Mouse (Mus musculus) fibroblast of lung, adult 2 months (primary cell): ENCODE results near the gene Stxbp2.

Source experiments
- DNase-seq: peaks from one replicate; pipeline ENCODE4 v3.0.0-alpha.2; 2011; ENCODE audit warnings: low read depth

Stxbp2 gene

DNA sequence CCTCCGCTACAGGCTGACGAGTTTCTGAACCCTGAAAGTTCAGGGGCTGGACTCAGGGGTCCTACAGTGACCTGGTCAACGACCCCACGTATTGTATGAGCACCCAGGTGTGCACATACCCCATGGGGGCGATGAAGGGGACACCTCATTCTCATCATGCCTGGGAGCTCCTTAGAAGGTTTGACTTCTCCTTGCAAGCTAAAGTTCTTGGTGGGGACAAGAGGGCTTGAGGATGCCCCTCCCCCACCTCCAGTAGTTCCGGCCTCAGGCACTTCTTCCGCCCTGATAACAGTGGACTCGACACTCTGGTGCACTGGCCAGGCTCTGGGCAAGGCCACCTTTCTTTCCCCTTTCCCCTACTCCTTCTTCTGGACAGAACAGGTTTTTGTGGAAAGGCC, 722 bp downstream of the Stxbp2 start:
- DNase-seq = no peak

DNA sequence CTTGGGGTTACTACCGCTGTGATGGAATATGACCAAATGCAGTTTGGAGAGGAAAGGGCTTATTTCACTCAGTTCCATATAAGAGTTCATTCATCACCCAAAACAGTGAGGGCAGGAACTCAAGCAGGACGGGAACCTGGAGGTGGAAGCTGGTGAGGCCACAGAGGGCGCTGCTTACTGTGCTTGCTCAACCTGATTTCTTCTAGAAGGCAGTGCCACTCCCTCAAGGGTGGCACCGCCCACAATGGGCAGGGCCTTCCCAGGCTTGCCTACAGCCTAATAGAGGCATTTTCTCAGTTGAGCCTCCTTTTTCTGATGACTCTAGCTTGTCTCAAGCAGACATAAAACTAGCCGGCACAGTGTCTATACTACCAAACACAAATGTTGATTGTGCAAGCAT, 15.0 kb downstream of the Stxbp2 start:
- no peak for DNase-seq

DNA sequence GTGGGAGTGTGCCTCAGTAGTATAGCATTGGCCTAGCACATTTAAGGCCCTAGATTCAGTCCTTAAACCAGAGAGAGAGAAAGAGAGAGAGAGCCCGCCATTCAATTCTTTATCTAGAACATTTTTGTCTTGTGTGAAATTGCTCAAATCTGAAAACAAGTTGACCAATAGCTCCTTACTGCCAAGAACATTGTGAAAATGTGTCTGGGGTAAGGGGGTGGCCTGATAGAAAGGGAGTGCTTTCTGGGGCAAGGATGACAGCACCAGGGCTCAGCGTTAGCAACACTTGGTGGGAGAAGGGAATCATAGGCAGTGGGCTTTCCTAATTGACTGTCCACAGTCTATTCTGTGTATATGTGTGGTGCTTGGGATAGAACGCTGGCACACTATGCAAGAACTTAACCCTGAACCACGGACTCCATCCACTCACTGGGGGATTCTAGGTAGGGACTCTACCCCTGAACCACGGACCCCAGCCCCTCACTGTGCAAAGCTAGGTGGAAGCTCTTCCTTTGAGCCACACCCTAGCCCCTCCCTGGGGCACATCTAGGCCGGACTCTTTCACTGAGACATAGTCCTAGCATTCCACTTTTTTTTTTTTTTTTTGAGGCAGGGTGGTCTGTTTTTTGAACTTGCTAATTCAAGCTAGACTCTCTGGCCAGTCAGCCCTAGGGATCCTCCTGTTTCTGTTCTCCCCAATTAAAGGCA, 16.2 kb downstream of the Stxbp2 start:
- no peak for DNase-seq

DNA sequence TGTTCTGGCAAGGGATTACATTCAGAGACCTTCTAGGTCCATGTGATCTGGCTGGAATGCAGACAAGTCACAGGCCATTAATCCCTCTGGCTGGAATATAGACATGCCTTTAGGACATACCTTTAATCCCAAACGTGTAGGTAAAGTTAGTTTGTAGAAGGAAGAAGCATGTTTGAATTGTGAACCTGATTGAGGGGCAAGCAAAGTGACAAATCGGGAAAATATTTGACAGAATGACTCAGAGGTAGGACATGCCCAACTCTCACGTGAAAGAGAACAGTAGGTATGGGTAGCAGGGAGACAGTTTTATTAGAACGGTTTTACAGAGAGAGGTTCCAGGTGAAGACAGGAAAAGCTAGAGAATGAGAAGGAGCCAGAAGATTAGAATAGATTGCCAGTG, 16.8 kb downstream of the Stxbp2 start:
- no peak for DNase-seq

DNA sequence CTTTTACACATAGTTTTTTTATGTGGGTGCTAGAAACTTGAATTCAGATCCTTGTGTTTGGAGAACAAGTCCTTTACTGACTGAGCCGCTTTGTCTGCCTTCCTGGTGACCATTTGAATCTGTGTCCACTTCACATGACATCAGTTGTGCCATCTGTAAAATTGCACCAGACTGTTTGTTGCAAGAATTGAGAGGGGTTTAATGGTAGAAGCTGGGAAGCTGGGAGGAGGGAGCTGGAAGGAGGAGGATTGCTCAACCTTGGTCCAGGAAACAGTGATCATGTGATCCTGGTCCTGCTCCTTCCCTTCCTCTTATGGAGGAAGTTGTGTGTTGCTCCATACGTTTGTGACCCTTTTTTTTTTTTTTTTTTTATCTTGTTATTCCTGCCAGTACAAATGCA, 17.5 kb downstream of the Stxbp2 start:
- no peak for DNase-seq

DNA sequence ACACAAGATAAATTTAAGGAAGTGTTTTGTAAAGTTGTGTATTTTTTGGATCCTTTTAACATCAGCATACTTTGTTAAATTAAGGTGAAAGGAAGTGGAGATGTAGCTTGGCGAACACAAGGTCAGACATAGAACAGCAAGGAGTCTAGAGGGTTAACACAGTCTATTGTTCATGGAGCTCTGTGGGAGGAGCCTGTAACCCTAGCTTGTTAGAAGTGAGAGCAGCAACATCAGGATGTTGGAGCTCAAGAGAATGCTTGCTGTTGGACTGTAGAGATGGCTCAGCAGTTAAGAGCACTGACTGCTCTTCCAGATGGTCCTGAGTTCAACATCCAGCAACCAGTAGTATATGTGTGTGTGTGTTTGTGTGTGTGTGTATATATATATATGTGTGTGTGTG, 18.2 kb downstream of the Stxbp2 start:
- DNase-seq = no peak

DNA sequence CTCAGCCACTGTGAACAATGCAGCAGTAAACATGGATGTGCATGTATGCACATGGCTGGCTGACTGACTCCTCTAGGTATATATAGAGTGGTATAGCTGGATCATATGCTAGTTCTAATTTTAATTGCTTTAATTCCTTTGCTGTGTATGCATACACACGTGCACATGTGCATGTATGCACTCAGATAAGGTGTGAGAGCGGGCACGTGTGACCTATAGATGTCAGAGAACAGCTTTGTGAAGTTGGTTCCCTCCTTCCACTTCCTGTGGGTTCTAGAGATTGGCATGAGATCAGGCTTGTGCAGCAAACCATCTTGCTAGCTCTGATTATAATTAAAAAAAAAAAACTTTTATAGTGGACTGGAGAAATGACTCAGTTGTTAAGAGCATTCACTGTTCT, 22.1 kb downstream of the Stxbp2 start:
- no peak for DNase-seq

DNA sequence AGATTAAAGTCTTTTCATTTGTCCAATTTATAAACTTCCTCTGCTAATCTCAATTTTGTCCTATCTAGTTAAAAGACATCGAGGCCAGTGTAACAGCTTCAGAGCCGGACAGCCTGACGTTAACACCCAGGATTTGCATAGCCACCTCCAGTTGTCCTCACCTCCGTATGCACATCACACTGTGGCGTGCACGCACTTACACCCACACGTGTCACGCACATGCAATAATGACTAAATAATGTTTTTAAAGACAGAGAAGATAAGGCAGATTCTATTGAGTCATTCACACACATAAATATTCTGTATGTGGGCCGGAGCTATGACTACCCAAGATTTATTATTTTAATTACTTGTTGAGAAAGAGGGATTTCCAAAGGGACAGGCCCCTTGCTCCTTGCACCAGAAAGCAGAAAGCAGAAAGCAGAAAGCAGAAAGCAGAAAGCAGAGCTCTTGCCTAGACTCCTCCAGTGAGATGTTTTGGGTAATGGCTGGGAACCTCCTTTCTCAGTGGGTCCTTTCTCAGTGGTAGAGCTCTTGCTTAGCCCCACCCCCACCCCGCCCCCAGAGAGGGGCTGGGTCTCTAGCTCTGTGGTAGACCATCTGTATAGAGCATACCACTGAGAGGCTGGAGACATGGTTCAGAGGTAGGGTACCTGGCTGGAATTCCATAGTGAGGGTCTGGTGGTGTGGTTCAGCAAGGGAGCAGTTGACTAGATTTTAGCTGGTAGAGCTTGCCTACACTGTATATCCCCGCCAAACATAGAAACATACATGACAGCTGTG, 24.2 kb downstream of the Stxbp2 start:
- DNase-seq = no peak

DNA sequence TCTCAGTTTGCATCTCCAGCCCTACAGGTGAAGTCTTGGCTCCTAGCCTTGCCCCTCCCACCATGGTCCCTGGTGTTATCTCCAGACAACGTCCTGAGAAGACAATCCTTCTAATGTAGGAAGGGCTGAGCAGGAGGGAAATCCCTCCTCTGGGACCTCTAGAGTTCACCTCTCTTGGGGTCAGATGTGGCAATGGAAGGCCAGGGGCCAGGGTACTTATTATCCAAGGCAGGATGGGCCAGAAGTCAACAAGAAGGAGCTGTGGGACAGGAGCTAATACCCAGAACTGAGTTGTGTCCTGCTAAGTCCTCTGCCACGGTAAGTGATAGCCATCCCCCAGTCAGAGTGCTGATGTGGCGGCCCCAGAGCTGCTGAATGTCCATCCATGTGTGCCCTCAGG, 24.8 kb downstream of the Stxbp2 start, which contains the start of gene Retn:
Gene Retn (plus strand): TSS at position 245 of the 400 bp plus-strand sequence.
- no peak for DNase-seq

DNA sequence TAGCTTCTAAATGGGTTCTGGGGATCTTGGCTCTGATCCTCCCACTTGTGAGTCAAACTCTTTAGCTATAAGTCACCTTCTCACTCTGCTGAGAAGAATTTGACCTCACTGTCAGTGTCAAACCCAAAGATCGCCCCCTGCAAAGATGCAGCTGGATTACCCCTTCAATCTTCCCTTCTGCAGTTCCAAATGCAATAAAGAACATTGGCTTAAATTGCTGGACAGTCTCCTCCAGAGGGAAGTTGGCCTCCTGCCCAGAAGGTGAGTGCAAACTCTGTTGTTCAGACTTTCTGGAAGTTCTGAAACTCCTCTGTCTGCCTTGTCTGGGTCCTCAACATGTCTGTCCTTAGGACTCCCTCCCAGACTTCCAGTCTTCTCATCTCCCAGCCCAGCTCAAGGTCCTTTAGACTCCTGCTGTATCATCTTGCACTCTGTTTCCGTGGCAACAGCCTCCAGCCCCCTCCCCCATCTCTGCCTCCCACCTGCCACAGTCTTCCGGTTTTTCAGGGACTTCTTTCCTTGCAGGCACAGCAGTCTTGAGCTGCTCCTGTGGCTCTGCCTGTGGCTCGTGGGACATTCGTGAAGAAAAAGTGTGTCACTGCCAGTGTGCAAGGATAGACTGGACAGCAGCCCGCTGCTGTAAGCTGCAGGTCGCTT, 26.1 kb downstream of the Stxbp2 start:
- DNase-seq = no peak

DNA sequence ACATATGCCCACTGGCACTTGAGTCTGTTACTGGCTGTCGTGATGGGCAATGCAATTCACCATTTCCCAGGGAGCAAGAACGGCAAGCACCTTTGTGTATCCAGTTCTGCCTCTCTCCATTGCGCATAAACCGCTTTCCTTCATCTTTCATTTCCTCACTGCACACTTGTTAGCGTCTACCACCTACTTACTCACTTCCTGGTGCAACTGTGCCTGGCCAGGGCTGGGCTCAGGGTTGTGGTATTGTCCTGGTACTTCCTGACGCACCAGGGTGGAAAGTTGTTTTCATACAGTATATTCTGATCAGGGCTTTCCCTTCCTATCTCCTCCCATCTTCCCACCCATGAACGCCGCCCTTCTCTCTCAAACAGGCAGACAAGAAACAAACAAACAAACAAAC, 30.1 kb downstream of the Stxbp2 start:
- DNase-seq = no peak

DNA sequence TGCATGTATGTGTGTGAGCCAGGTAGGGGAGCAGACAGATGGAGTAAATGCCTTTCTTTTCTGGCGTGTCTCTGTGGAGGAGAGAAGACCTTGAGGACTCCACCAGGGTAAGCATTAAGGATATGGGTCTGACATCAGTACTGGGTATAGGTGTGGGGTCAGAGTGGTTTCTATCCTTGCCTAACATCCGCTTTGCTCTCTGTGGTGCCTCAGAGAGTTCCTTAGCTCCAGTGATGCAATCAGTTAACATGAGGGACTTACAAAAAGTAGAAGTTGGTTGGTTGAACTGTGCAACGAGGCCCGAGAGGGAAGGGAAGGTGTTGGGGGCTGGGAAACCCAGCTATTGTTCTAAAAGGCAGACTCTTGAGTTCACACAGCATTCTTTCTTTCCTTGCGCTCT, 33.6 kb downstream of the Stxbp2 start:
- no peak for DNase-seq

DNA sequence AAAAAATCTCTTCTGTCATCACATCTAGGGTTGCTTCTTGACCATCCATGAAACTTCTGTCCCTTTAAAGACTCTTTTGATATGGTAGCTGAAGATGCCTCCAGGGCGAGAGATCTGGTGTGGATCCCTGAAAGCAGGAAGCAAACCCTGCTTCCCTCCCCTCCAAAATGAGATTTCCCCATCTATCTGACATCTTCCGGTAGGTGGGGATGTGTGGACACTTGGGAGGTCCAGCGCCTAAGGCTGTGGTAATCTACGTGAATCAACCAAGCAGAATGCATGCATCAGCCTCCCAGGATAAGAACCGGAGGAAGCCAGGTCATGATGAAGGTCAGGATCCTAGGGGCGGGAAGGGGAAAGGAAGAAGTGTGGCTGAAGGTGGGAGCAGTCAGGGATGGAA, 34.8 kb downstream of the Stxbp2 start, which contains the start of gene Mcemp1:
Gene Mcemp1 (plus strand): TSS at position 248 of the 400 bp plus-strand sequence.
- DNase-seq = no peak

DNA sequence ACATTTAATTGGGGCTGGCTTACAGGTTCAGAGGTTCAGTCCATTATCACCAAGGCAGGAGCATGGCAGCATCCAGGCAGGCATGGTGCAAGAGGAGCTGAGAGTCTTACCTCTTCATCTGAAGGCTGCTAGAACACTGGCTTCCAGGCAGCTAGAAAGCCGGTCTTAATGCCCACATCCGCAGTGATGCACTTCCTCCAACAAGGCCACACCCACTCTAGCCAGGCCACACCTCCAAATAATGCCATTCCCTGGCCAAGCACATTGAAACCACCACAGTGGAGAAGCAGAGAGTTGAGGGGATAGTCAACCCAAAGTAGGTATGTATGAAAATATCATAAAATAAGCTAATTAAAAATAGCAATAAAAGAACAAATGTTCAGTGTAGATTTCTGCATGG, 39.6 kb downstream of the Stxbp2 start:
- no peak for DNase-seq

DNA sequence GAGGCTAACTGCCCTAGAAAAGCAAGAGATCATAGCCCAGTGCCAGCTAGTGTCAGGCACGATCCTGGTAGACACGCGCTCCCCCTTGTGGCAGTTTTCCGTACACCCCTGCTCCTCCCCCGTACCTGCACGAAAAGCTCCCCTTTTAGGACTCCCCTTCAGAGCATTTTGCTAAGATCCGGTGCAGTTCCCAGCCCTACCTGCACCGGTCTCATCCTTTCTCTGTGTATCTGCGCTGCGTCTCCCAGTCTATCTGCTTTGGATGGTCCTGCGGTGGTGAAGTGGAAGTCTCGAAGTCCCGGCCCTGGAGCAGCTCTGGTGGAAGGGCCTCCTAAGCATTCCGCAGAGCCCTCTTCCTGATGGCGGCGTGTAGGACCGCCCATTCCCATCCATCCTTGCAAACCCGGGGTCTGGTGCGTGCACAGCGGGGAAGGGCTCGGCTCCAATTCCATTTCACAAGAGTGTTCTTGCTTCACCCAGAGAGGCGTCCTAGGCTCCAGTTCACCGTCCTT, 41.3 kb downstream of the Stxbp2 start, which contains the start of gene Fcor:
Gene Fcor (minus strand): TSS at position 383 of the 512 bp plus-strand sequence.
- peak; percentile 54 for DNase-seq

DNA sequence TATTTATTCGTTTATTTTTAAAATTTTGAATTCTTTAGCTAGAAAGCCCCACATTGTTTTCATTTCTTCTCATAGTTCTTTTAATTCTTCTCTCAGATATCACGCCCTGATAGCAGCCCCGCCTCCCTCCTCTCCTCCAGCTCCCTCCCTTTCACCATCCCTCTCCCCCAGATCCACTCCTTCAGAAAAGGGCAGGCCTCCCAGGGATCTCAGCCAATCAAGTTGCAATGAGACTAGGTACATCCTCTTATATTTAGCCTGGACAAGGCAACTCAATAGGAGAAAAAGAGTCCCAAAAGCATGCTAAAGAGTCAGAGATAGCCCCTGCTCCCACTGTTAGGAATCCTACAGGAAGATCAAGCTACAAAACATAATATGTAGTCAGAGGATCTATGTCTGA, 43.9 kb downstream of the Stxbp2 start:
- DNase-seq = no peak

DNA sequence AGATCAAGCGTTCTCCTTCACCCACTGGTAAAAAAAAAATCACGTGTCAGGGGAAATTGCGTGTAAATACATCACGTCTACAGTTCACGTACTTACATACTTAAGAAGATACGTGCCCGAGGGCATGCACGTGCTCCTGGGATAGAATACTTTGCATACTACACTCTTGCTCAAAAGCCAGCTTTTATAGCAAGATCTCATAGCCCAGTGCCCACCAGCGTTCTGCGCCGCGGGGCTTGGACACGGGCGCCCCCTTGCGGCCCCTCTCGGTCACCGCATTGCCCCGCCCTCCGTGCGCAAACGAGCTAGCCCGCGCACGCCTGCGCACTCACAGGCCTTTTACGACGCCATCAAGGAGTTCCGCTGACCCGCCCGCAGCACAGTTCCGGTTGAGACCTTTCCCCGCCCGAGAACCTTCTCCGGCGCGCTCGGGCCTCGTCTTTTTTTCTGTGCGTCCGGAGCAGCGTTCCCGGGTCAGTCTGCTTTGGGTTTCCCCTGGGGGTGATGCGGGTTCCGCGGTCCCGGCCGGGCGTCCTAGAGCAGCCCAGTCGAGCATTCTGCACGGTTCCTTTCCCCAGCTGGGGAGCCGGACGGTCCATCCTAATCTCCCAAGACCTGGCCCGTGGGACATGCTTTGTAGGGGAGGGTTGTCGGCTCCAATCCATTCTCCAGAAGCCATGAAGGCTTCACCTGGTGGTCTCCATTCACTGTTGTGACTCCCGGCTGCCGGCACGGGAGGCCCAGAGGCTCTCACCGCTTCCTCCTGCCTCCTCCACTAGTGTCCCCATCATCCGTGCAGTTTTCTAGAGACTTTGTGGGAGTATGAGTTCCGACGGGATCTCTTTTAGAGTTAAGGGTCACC, 45.6 kb downstream of the Stxbp2 start, which contains the start of gene Trappc5:
Gene Trappc5 (plus strand): TSS at position 169 of the 862 bp plus-strand sequence.
- DNase-seq = peak; percentile 75

DNA sequence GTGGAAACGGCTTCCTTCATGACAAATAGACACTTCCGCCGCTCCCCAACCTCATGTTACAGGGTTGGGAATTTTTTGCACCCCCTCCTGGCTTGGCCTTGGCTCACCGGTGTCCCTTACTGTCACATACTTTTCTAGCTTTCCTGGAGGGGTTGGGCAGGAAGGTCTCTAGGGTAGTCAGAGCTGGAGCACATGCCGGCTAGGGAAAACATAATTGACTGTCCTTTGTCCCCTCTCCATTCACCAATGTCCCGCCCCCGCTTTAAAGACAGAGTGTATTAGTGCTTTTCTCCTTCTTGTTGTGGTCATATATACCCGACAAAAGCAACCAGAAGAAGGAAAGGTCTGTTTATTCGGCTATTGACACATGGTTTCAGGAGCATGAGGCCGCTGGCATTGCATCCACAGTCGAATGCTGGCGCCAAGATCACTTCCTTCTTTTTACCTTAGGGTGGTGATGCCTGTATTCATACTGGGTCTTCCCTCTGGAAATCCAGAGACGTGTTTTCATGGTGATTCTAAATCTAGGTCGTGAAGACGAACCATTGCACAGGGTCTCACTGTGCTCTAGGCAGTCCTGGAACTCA, 46.3 kb downstream of the Stxbp2 start:
- no peak for DNase-seq

DNA sequence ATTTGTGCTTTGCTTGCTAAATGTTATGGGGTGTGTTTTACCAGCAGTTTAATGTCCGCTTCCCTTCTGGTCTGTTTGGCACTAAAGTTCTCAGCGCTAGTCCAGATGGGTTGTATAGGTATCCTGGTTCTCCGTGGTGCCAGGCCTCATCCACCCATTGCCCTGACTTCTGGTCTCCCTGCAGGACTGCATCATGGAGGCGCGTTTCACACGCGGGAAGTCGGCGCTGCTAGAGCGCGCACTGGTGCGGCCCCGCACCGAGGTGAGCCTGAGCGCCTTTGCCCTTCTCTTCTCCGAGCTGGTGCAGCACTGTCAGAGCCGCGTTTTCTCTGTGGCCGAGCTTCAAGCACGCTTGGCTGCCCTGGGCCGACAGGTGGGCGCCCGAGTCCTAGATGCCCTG, 48.1 kb downstream of the Stxbp2 start:
- no peak for DNase-seq

DNA sequence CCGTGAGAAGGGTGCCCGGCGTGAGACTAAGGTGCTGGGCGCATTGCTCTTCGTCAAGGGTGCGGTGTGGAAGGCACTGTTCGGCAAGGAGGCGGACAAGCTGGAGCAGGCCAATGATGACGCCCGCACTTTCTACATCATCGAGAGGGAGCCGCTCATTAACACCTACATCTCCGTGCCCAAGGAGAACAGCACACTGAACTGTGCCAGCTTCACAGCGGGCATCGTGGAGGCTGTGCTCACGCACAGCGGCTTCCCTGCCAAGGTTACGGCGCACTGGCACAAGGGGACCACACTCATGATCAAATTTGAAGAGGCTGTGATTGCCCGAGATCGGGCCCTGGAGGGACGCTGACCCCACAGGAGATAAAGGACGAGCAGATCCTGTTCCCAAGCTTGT, 48.5 kb downstream of the Stxbp2 start:
- no peak for DNase-seq

DNA sequence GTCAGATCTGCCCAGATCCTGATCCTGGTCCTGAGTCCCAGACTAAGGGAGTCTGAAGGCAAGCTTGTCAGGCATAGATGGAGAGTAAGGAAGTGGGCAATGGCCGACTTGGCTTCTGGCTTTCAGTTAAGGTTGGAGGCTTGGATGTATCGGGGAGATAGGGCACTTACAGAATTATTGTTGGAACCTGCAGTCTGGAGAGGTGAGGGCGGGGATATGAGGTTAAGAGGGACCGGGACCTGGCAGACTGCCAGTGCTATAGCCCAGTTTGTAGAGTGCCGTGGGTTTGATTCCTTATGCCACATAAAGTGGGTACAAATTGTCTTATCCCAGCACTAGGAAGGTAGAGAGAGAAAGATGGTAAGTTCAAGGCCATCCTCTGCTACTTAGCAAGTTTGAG, 48.9 kb downstream of the Stxbp2 start:
- DNase-seq = no peak
